Mouse (Mus musculus): ENCODE results near the gene Rasa2.

Gene Rasa2

GRCm38 (mm10) chr9:96638508-96638907, 7.1 kb upstream of the Rasa2 start:
- no peak for DNase-seq (ENCODE audit: low spot score in 2 of 2)

GRCm38 (mm10) chr9:96637157-96637548, 5.7 kb upstream of the Rasa2 start:
- DNase-seq (ENCODE audit: low spot score in 2 of 2): no peak

- no peak for DNase-seq (ENCODE audit: low spot score in 2 of 2)
These were observed 5.2 kb upstream of the Rasa2 start for GRCm38 (mm10) chr9:96636423-96637156.

- DNase-seq (ENCODE audit: low spot score in 2 of 2): no peak
These were observed 4.5 kb upstream of the Rasa2 start for GRCm38 (mm10) chr9:96635899-96636298.

- DNase-seq (ENCODE audit: low spot score in 2 of 2): no peak
These were observed 3.8 kb upstream of the Rasa2 start for GRCm38 (mm10) chr9:96635176-96635575.

- no peak for DNase-seq (ENCODE audit: low spot score in 2 of 2)
These were observed 2.4 kb upstream of the Rasa2 start for GRCm38 (mm10) chr9:96633771-96634170.

GRCm38 (mm10) chr9:96632756-96633155, 1.3 kb upstream of the Rasa2 start:
- no peak for DNase-seq (ENCODE audit: low spot score in 2 of 2)

- DNase-seq (ENCODE audit: low spot score in 2 of 2): no peak
These were observed 765 bp upstream of the Rasa2 start for GRCm38 (mm10) chr9:96632073-96632690.

- DNase-seq (ENCODE audit: low spot score in 2 of 2): peak; percentile 31 to 71
These were observed 637 bp downstream of the Rasa2 start for GRCm38 (mm10) chr9:96630571-96631388.

GRCm38 (mm10) chr9:96629151-96629550, 2.3 kb downstream of the Rasa2 start:
- no peak for DNase-seq (ENCODE audit: low spot score in 2 of 2)

GRCm38 (mm10) chr9:96627557-96628085, 3.8 kb downstream of the Rasa2 start:
- no peak for DNase-seq (ENCODE audit: low spot score in 2 of 2)

GRCm38 (mm10) chr9:96627042-96627441, 4.4 kb downstream of the Rasa2 start:
- no peak for DNase-seq (ENCODE audit: low spot score in 2 of 2)

GRCm38 (mm10) chr9:96618448-96619176, 12.8 kb downstream of the Rasa2 start:
- no peak for DNase-seq (ENCODE audit: low spot score in 2 of 2)

GRCm38 (mm10) chr9:96612297-96612696, 19.1 kb downstream of the Rasa2 start:
- DNase-seq (ENCODE audit: low spot score in 2 of 2): no peak

- no peak for DNase-seq (ENCODE audit: low spot score in 2 of 2)
These were observed 19.6 kb downstream of the Rasa2 start for GRCm38 (mm10) chr9:96611693-96612293.

GRCm38 (mm10) chr9:96610813-96611212, 20.6 kb downstream of the Rasa2 start:
- no peak for DNase-seq (ENCODE audit: low spot score in 2 of 2)

GRCm38 (mm10) chr9:96603416-96603815, 28.0 kb downstream of the Rasa2 start:
- no peak for DNase-seq (ENCODE audit: low spot score in 2 of 2)

GRCm38 (mm10) chr9:96597899-96598298, 33.5 kb downstream of the Rasa2 start:
- DNase-seq (ENCODE audit: low spot score in 2 of 2): no peak

- DNase-seq (ENCODE audit: low spot score in 2 of 2): no peak
These were observed 38.5 kb downstream of the Rasa2 start for GRCm38 (mm10) chr9:96592670-96593600.

- DNase-seq (ENCODE audit: low spot score in 2 of 2): no peak
These were observed 42.1 kb downstream of the Rasa2 start for GRCm38 (mm10) chr9:96589346-96589745.

Data from urinary bladder, adult 18-20 months (tissue).